ENCODE assay signal across 8 mouse cellular contexts in the genomic region with DNA sequence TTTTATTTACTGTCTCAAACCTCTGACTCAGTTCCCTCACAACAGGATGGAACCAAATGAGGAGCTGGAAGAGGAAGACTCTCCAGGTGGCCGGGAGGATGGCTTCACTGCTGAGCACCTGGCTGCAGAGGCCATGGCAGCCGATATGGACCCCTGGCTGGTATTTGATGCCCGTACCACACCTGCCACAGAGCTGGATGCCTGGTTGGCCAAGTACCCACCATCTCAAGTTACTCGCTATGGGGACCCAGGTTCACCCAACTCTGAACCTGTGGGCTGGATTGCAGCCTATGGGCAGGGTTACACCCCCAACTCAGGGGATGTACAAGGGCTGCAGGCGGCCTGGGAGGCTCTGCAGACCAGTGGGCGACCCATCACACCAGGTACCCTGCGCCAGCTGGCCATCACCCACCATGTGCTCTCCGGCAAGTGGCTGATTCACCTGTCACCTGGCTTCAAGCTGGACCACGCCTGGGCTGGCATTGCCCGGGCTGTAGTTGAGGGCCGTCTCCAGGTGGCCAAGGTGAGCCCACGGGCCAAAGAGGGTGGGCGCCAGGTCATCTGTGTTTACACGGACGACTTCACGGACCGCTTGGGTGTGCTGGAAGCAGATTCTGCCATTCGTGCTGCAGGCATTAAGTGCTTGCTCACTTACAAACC. TPM values are rescaled to one million over a fixed set of nuclear protein-coding genes. Genes with fewer than 3 reads are reported as not detected.
DNase-seq lines count a peak whose midpoint lies in the region; ATAC-seq and TF ChIP-seq lines count a peak whose summit lies in the region.

No protein-coding gene starts in this region.

- WGBS in liver, adult 2 months: 85% methylated on average over 18 of the region's 18 CpGs
- WGBS in hindbrain, embryonic 11.5 days: 92% methylated on average over 18 of the region's 18 CpGs
- 90% methylated on average over 18 of the region's 18 CpGs for WGBS in midbrain, embryonic 12.5 days

- H3K36me3 ChIP-seq in liver, adult 2 months (ENCODE audit: control insufficient read depth, insufficient read depth, low read length): no peaks in the 10 kb centered on the region; the same call in 1 of the 2 replicates
- H3K36me3 ChIP-seq in hindbrain, embryonic 11.5 days (ENCODE audit: control insufficient read depth, insufficient read depth, low read length): peaks cover 4% of the 10 kb centered on the region; the same call in 1 of the 2 replicates
- peaks cover 35% of the 10 kb centered on the region for H3K36me3 ChIP-seq in midbrain, embryonic 12.5 days

- H3K79me2 ChIP-seq in liver, adult 2 months (ENCODE audit: control insufficient read depth, insufficient read depth, low read length): peaks cover 14% of the 10 kb centered on the region; the same call in 1 of the 2 replicates

- ATAC-seq in hindbrain, embryonic 11.5 days (ENCODE audit: low FRiP score): no peak
- no peak for ATAC-seq in midbrain, embryonic 12.5 days (ENCODE audit: low FRiP score, low read depth)

- peak overlapping the region; percentile 77 for H3K4me2 ChIP-seq in hindbrain, embryonic 11.5 days (replicated peaks; ENCODE audit: low read depth, low read length)
- H3K4me2 ChIP-seq in midbrain, embryonic 12.5 days (replicated peaks): peak overlapping the region; percentile 79

- DNase-seq in liver, adult 2 months (ENCODE audit: extremely low read depth, low read depth, low spot score): no peak
- no peak for DNase-seq in liver
- peak; percentile 46 to 47 for DNase-seq in cerebellum, postnatal 10 days
- no peak for DNase-seq in hindbrain, embryonic 11.5 days (ENCODE audit: low spot score)
- DNase-seq in layer of hippocampus, postnatal 10 days (ENCODE audit: low spot score in 2 of 2): no peak
- no peak for DNase-seq in adrenal gland, postnatal 10 days
- no peak for DNase-seq in right cerebral cortex, adult 18-20 months

- peaks cover 14% of the 10 kb centered on the region for H3K4me1 ChIP-seq in liver, adult 2 months (ENCODE audit: control insufficient read depth, insufficient read depth, low read length)
- H3K4me1 ChIP-seq in hindbrain, embryonic 11.5 days (replicated peaks; ENCODE audit: control insufficient read depth, insufficient read depth, low read length): peaks cover 17% of the 10 kb centered on the region
- peaks cover 32% of the 10 kb centered on the region for H3K4me1 ChIP-seq in midbrain, embryonic 12.5 days

- no peak for TF ChIP-seq CTCF in liver, adult 2 months (IDR thresholded peaks at IDR 0.05; ENCODE audit: low read depth, low read length)

- peak overlapping the region; percentile 96 for H3K4me3 ChIP-seq in liver, adult 2 months (ENCODE audit: insufficient read depth, low read depth, low read length)
- peak overlapping the region; percentile 85 for H3K4me3 ChIP-seq in hindbrain, embryonic 11.5 days (ENCODE audit: low read depth, low read length)
- peak overlapping the region; percentile 80 for H3K4me3 ChIP-seq in midbrain, embryonic 12.5 days

- peak overlapping the region; percentile 83; the same call in 1 of the 2 replicates for H3K27ac ChIP-seq in liver, adult 2 months (replicated peaks; ENCODE audit: insufficient read depth, low read depth, low read length)
- H3K27ac ChIP-seq in hindbrain, embryonic 11.5 days (ENCODE audit: low read depth, low read length): no peak overlapping the region
- H3K27ac ChIP-seq in midbrain, embryonic 12.5 days (replicated peaks): peak overlapping the region; percentile 80; the same call in 1 of the 2 replicates

- no peak for TF ChIP-seq POLR2A in liver, adult 2 months (IDR thresholded peaks at IDR 0.05; ENCODE audit: extremely low read depth, insufficient read depth, low read length)

- H3K27me3 ChIP-seq in liver, adult 2 months (ENCODE audit: control insufficient read depth, insufficient read depth, low read length): no peaks in the 10 kb centered on the region
- H3K27me3 ChIP-seq in hindbrain, embryonic 11.5 days (ENCODE audit: control insufficient read depth, insufficient read depth, low read length): no peaks in the 10 kb centered on the region
- H3K27me3 ChIP-seq in midbrain, embryonic 12.5 days: no peaks in the 10 kb centered on the region

- H3K9ac ChIP-seq in liver, adult 2 months (ENCODE audit: low read depth, low read length): peak overlapping the region; percentile 99
- H3K9ac ChIP-seq in hindbrain, embryonic 11.5 days (ENCODE audit: low read depth, low read length): peak overlapping the region; percentile 87
- peak overlapping the region; percentile 95 for H3K9ac ChIP-seq in midbrain, embryonic 12.5 days (replicated peaks)

- no peaks in the 10 kb centered on the region for H3K9me3 ChIP-seq in hindbrain, embryonic 11.5 days (ENCODE audit: control insufficient read depth, low read length)
- H3K9me3 ChIP-seq in midbrain, embryonic 12.5 days: no peaks in the 10 kb centered on the region

RNA-seq across cellular contexts. Expression of gene AI837181, which starts 1.1 kb away (rescaled TPM):
- total RNA-seq in liver, adult 2 months (2014; rRNA removed): 7.8 and 11.5 TPM in 2 replicates
- polyA plus RNA-seq in liver, adult 2 months (2012; rRNA removed): 34.1 and 36.6 TPM in 2 replicates
- 33.4 and 35.2 TPM in 2 replicates for polyA plus RNA-seq in hindbrain, embryonic 11.5 days (2014; fragmentation: Nextera tagmentation; extraction: Ambion mirVana)
- 52.4 and 60.3 TPM in 2 replicates for polyA plus RNA-seq in midbrain, embryonic 12.5 days (2016; fragmentation: Nextera tagmentation; extraction: Ambion mirVana)
- 10 to 100 TPM; 55.7 to 57.5 TPM for total RNA-seq in layer of hippocampus, postnatal 10 days (2021)
- total RNA-seq in adrenal gland, postnatal 10 days (2021): 10 to 100 TPM; 42.5 to 43.8 TPM

RNA-seq across cellular contexts. Expression of gene Drap1, which starts 1.3 kb away (rescaled TPM):
- 67.4 and 80.5 TPM in 2 replicates for total RNA-seq in liver, adult 2 months (2014; rRNA removed)
- 57.1 and 59.2 TPM in 2 replicates for polyA plus RNA-seq in liver, adult 2 months (2012; rRNA removed)
- polyA plus RNA-seq in hindbrain, embryonic 11.5 days (2014; fragmentation: Nextera tagmentation; extraction: Ambion mirVana): 182 and 211 TPM in 2 replicates
- polyA plus RNA-seq in midbrain, embryonic 12.5 days (2016; fragmentation: Nextera tagmentation; extraction: Ambion mirVana): 257 and 262 TPM in 2 replicates
- 100 to 1,000 TPM; 234 to 244 TPM for total RNA-seq in layer of hippocampus, postnatal 10 days (2021)
- total RNA-seq in adrenal gland, postnatal 10 days (2021): 100 to 1,000 TPM; 246 to 264 TPM

RNA-seq across cellular contexts. Expression of gene Fosl1, which starts 21.3 kb away (rescaled TPM):
- not detected in 2 replicates for total RNA-seq in liver, adult 2 months (2014; rRNA removed)
- not detected in 2 replicates for polyA plus RNA-seq in liver, adult 2 months (2012; rRNA removed)
- 0.13 TPM in 1 of 2 replicates, not detected in the other for polyA plus RNA-seq in hindbrain, embryonic 11.5 days (2014; fragmentation: Nextera tagmentation; extraction: Ambion mirVana)
- not detected in 2 replicates for polyA plus RNA-seq in midbrain, embryonic 12.5 days (2016; fragmentation: Nextera tagmentation; extraction: Ambion mirVana)
- total RNA-seq in layer of hippocampus, postnatal 10 days (2021): not detected
- under 1 TPM in 1 of 2 experiments, not detected in 1; 0.18 TPM for total RNA-seq in adrenal gland, postnatal 10 days (2021)

RNA-seq across cellular contexts. Expression of gene Tsga10ip, which starts 23.7 kb away (rescaled TPM):
- total RNA-seq in liver, adult 2 months (2014; rRNA removed): not detected in 2 replicates
- polyA plus RNA-seq in liver, adult 2 months (2012; rRNA removed): 0.41 TPM in 1 of 2 replicates, not detected in the other
- polyA plus RNA-seq in hindbrain, embryonic 11.5 days (2014; fragmentation: Nextera tagmentation; extraction: Ambion mirVana): 0.53 and 0.54 TPM in 2 replicates
- 0.17 and 0.28 TPM in 2 replicates for polyA plus RNA-seq in midbrain, embryonic 12.5 days (2016; fragmentation: Nextera tagmentation; extraction: Ambion mirVana)
- total RNA-seq in layer of hippocampus, postnatal 10 days (2021): under 1 TPM in 1 of 2 experiments, not detected in 1; 0.85 TPM
- total RNA-seq in adrenal gland, postnatal 10 days (2021): not detected

RNA-seq across cellular contexts. Expression of gene Ccdc85b, which starts 31.7 kb away (rescaled TPM):
- 2.7 and 3.3 TPM in 2 replicates for total RNA-seq in liver, adult 2 months (2014; rRNA removed)
- polyA plus RNA-seq in liver, adult 2 months (2012; rRNA removed): 2.4 and 2.6 TPM in 2 replicates
- polyA plus RNA-seq in hindbrain, embryonic 11.5 days (2014; fragmentation: Nextera tagmentation; extraction: Ambion mirVana): 6.6 and 6.9 TPM in 2 replicates
- 10.1 TPM in 2 replicates for polyA plus RNA-seq in midbrain, embryonic 12.5 days (2016; fragmentation: Nextera tagmentation; extraction: Ambion mirVana)
- 10 to 100 TPM; 26.4 to 32.9 TPM for total RNA-seq in layer of hippocampus, postnatal 10 days (2021)
- total RNA-seq in adrenal gland, postnatal 10 days (2021): 10 to 100 TPM in 1 of 2 experiments, 1 to 10 TPM in 1; 9.4 to 11.5 TPM

Comparison
In these comparisons a context has a peak if more than half of its experiments do, and no peak if none do; other contexts are left out.
1. DNase-seq: peak in cerebellum, postnatal 10 days (2 of 2); none in liver, adult 2 months (single experiment), liver (single experiment), hindbrain, embryonic 11.5 days (single experiment), layer of hippocampus, postnatal 10 days (0 of 2), adrenal gland, postnatal 10 days (single experiment) and right cerebral cortex, adult 18-20 months (single experiment).
2. Peak in every context shown above with its lines, with median percentiles within 50 percentile points of each other: H3K4me3 ChIP-seq and H3K9ac ChIP-seq.